Comparison of ENCODE assay signal across 11 mouse cellular contexts in genomic region chr4:96968545-96969164, GRCm38 (mm10).
DNase-seq lines count a peak whose midpoint lies in the region; ATAC-seq and TF ChIP-seq lines count a peak whose summit lies in the region.
"Had no signal": no experiment of that assay in that cellular context is flagged by ENCODE, and none has a peak within 500 bp of the region (broad histone marks: within the 10 kb centered on the region; RNA-seq: fewer than 3 reads in every experiment).

No protein-coding gene starts in this region.

- 32% methylated on average over 10 of the region's 10 CpGs for WGBS in limb, embryonic 14.5 days
- 58% methylated on average over 10 of the region's 10 CpGs for WGBS in limb, embryonic 10.5 days
- WGBS in forebrain, embryonic 13.5 days: 53% methylated on average over 10 of the region's 10 CpGs
- WGBS in hindbrain, embryonic 14.5 days: 55% methylated on average over 10 of the region's 10 CpGs
- 71% methylated on average over 10 of the region's 10 CpGs for WGBS in midbrain, embryonic 14.5 days

- no peaks in the 10 kb centered on the region for H3K27me3 ChIP-seq in limb, embryonic 14.5 days (ENCODE audit: control insufficient read depth, insufficient read depth, low read length)
- H3K27me3 ChIP-seq in limb, embryonic 10.5 days (ENCODE audit: low read depth, poor library complexity, severe bottlenecking): no peaks in the 10 kb centered on the region
- no peaks in the 10 kb centered on the region for H3K27me3 ChIP-seq in forebrain, embryonic 13.5 days
- H3K27me3 ChIP-seq in hindbrain, embryonic 14.5 days (ENCODE audit: control insufficient read depth, insufficient read depth, low read length): no peaks in the 10 kb centered on the region
- H3K27me3 ChIP-seq in midbrain, embryonic 14.5 days (ENCODE audit: control insufficient read depth, insufficient read depth, low read length): no peaks in the 10 kb centered on the region
- H3K27me3 ChIP-seq: heart, embryonic 15.5 days had no signal

- no peaks in the 10 kb centered on the region for H3K9me3 ChIP-seq in limb, embryonic 14.5 days (ENCODE audit: control insufficient read depth, low read length)
- H3K9me3 ChIP-seq in limb, embryonic 10.5 days (replicated peaks): no peaks in the 10 kb centered on the region
- no peaks in the 10 kb centered on the region for H3K9me3 ChIP-seq in forebrain, embryonic 13.5 days (replicated peaks)
- no peaks in the 10 kb centered on the region for H3K9me3 ChIP-seq in hindbrain, embryonic 14.5 days (ENCODE audit: control insufficient read depth, low read length)
- no peaks in the 10 kb centered on the region for H3K9me3 ChIP-seq in midbrain, embryonic 14.5 days (ENCODE audit: control insufficient read depth, low read length)
- H3K9me3 ChIP-seq: heart, embryonic 15.5 days had no signal

- H3K9ac ChIP-seq in limb, embryonic 14.5 days (ENCODE audit: low read depth, low read length, severe bottlenecking): no peak overlapping the region
- no peak overlapping the region for H3K9ac ChIP-seq in forebrain, embryonic 13.5 days
- H3K9ac ChIP-seq in hindbrain, embryonic 14.5 days: no peak overlapping the region
- H3K9ac ChIP-seq in midbrain, embryonic 14.5 days (replicated peaks; ENCODE audit: low read length): 0 out of 2 replicates have a peak overlapping the region, but pooled peaks have one; percentile 20
- H3K9ac ChIP-seq: heart, embryonic 15.5 days had no signal

- no peak for ATAC-seq in limb, embryonic 14.5 days (ENCODE audit: low FRiP score, low read depth)
- ATAC-seq in forebrain, embryonic 13.5 days: peak; percentile 96
- ATAC-seq in hindbrain, embryonic 14.5 days (ENCODE audit: low FRiP score): peak; percentile 78
- 0 out of 2 replicates have a peak, but pooled peaks have one; percentile 31 for ATAC-seq in midbrain, embryonic 14.5 days (ENCODE audit: low FRiP score, low TSS enrichment)

- H3K4me3 ChIP-seq in limb, embryonic 14.5 days (replicated peaks; ENCODE audit: low read length): no peak overlapping the region
- H3K4me3 ChIP-seq in limb, embryonic 10.5 days: no peak overlapping the region
- no peak overlapping the region for H3K4me3 ChIP-seq in forebrain, embryonic 13.5 days
- no peak overlapping the region for H3K4me3 ChIP-seq in hindbrain, embryonic 14.5 days (replicated peaks; ENCODE audit: low read length)
- H3K4me3 ChIP-seq in midbrain, embryonic 14.5 days (replicated peaks; ENCODE audit: low read depth, low read length): no peak overlapping the region
- H3K4me3 ChIP-seq: heart, embryonic 15.5 days had no signal

- H3K4me1 ChIP-seq in limb, embryonic 14.5 days (ENCODE audit: control insufficient read depth, insufficient read depth, low read length): no peaks in the 10 kb centered on the region
- H3K4me1 ChIP-seq in limb, embryonic 10.5 days: peaks cover 13% of the 10 kb centered on the region
- peaks cover 9% of the 10 kb centered on the region; the same call in 1 of the 2 replicates for H3K4me1 ChIP-seq in forebrain, embryonic 13.5 days
- peaks cover 4% of the 10 kb centered on the region; the same call in 1 of the 2 replicates for H3K4me1 ChIP-seq in hindbrain, embryonic 14.5 days (replicated peaks; ENCODE audit: control insufficient read depth, insufficient read depth, low read length)
- no peaks in the 10 kb centered on the region for H3K4me1 ChIP-seq in midbrain, embryonic 14.5 days (ENCODE audit: control insufficient read depth, insufficient read depth, low read length)
- H3K4me1 ChIP-seq: heart, embryonic 15.5 days had no signal

- DNase-seq in limb, embryonic 14.5 days (ENCODE audit: low spot score): peak; percentile 47
- DNase-seq in limb, embryonic 10.5 days (ENCODE audit: low spot score): no peak
- DNase-seq in hindbrain, embryonic 14.5 days (ENCODE audit: low spot score): no peak
- DNase-seq in midbrain, embryonic 14.5 days: peak; percentile 46
- DNase-seq in urinary bladder, postnatal 14 days (ENCODE audit: low spot score): no peak
- no peak for DNase-seq in T-cell, adult 2 months (ENCODE audit: low spot score)
- no peak for DNase-seq in B cell, adult 2 months
- DNase-seq: kidney, adult 11 months; thymus, postnatal 14 days had no signal

- H3K27ac ChIP-seq in limb, embryonic 14.5 days (replicated peaks; ENCODE audit: low read depth, low read length): no peak overlapping the region
- H3K27ac ChIP-seq in limb, embryonic 10.5 days: no peak overlapping the region
- H3K27ac ChIP-seq in forebrain, embryonic 13.5 days: peak overlapping the region; percentile 87
- peak overlapping the region; percentile 62; the same call in 1 of the 2 replicates for H3K27ac ChIP-seq in hindbrain, embryonic 14.5 days
- no peak overlapping the region for H3K27ac ChIP-seq in midbrain, embryonic 14.5 days (replicated peaks; ENCODE audit: low read depth, low read length)
- H3K27ac ChIP-seq: heart, embryonic 15.5 days had no signal

- no peaks in the 10 kb centered on the region for H3K36me3 ChIP-seq in limb, embryonic 14.5 days (ENCODE audit: control insufficient read depth, insufficient read depth, low read length)
- H3K36me3 ChIP-seq in limb, embryonic 10.5 days: no peaks in the 10 kb centered on the region
- no peaks in the 10 kb centered on the region for H3K36me3 ChIP-seq in forebrain, embryonic 13.5 days (ENCODE audit: poor library complexity, severe bottlenecking)
- H3K36me3 ChIP-seq in hindbrain, embryonic 14.5 days (replicated peaks; ENCODE audit: control insufficient read depth, insufficient read depth): no peaks in the 10 kb centered on the region
- no peaks in the 10 kb centered on the region for H3K36me3 ChIP-seq in midbrain, embryonic 14.5 days (ENCODE audit: control insufficient read depth, insufficient read depth, low read length)
- H3K36me3 ChIP-seq: heart, embryonic 15.5 days had no signal

- no peak overlapping the region for H3K4me2 ChIP-seq in limb, embryonic 14.5 days (replicated peaks; ENCODE audit: low read depth, low read length, severe bottlenecking)
- no peak overlapping the region for H3K4me2 ChIP-seq in forebrain, embryonic 13.5 days
- no peak overlapping the region for H3K4me2 ChIP-seq in hindbrain, embryonic 14.5 days (replicated peaks)
- no peak overlapping the region for H3K4me2 ChIP-seq in midbrain, embryonic 14.5 days (ENCODE audit: low read length)
- H3K4me2 ChIP-seq: heart, embryonic 15.5 days had no signal

- TF ChIP-seq POLR2A in limb, embryonic 14.5 days (IDR thresholded peaks at IDR 0.05; ENCODE audit: borderline replicate concordance, extremely low read depth, insufficient read depth, insufficient read length): no peak

Comparison
In these comparisons a context has a peak if more than half of its experiments do, and no peak if none do; other contexts are left out.
1. DNase-seq: peak in limb, embryonic 14.5 days (single experiment) and midbrain, embryonic 14.5 days (single experiment); none in limb, embryonic 10.5 days (single experiment), hindbrain, embryonic 14.5 days (single experiment), urinary bladder, postnatal 14 days (single experiment), T-cell, adult 2 months (single experiment) and B cell, adult 2 months (0 of 2).
2. H3K27ac ChIP-seq: peak in forebrain, embryonic 13.5 days (single experiment) and hindbrain, embryonic 14.5 days (single experiment); none in limb, embryonic 14.5 days (single experiment), limb, embryonic 10.5 days (single experiment) and midbrain, embryonic 14.5 days (single experiment).